Mouse (Mus musculus): ENCODE data around the gene Rnf169.

DNA sequence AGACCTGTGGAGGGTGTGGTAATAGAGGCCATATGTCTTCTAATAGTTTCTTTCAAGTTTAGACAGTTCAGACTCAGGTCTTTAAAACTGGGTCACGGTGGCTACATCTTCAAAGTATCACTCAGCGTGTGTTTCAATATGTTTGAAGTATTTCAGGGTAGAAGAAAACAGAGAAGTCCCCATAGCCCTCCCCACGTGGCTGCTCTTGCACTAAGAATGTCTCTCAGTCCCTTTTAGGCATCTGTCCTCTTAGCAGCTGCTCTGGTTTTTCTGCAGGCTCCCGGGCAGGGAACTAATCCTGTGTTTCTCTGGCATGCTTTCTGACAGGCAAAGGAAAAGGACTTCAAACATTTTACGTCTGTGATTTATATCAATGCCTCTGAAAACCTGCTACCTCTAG is 104.4 kb downstream of the Rnf169 start:
- TF ChIP-seq CTCF (IDR thresholded peaks at IDR 0.05; ENCODE audit: low read depth) (no peak), EP300 (IDR thresholded peaks at IDR 0.05; ENCODE audit: low read depth) (no peak)

Measured in liver, postnatal 0 days (tissue).